Mouse (Mus musculus): ENCODE measurements around the gene Prrc2a. TPM values are rescaled to one million over a fixed set of nuclear protein-coding genes. Genes with fewer than 3 reads are reported as not detected.

The Prrc2a gene
- polyA plus RNA-seq, 1 experiment = 70.4 TPM

- no peak for TF ChIP-seq GATA1 (IDR thresholded peaks at IDR 0.05; ENCODE audit: low read length)
- no peak for TF ChIP-seq TAL1 (IDR thresholded peaks at IDR 0.05; ENCODE audit: low read length)
- no peak overlapping the region for H3K4me3 ChIP-seq (replicated peaks)
- H3K27me3 ChIP-seq (ENCODE audit: control insufficient read depth) = no peaks in the 10 kb centered on the region
- H3K9me3 ChIP-seq (ENCODE audit: control insufficient read depth, low read length) = no peaks in the 10 kb centered on the region
- H3K36me3 ChIP-seq (ENCODE audit: control insufficient read depth) = peaks cover 66% of the 10 kb centered on the region
- peaks cover 40% of the 10 kb centered on the region for H3K4me1 ChIP-seq (ENCODE audit: control insufficient read depth)
Measured at GRCm38 (mm10) chr17:35161421-35161820, 3.3 kb downstream of the Prrc2a start.

GRCm38 (mm10) chr17:35159638-35160037, 5.1 kb downstream of the Prrc2a start:
- H3K36me3 ChIP-seq (ENCODE audit: control insufficient read depth) = peaks cover 84% of the 10 kb centered on the region
- no peaks in the 10 kb centered on the region for H3K27me3 ChIP-seq (ENCODE audit: control insufficient read depth)
- peaks cover 25% of the 10 kb centered on the region for H3K4me1 ChIP-seq (ENCODE audit: control insufficient read depth)
- H3K9me3 ChIP-seq (ENCODE audit: control insufficient read depth, low read length) = no peaks in the 10 kb centered on the region
- H3K4me3 ChIP-seq (replicated peaks) = no peak overlapping the region
- TF ChIP-seq TAL1 (IDR thresholded peaks at IDR 0.05; ENCODE audit: low read length) (no peak), GATA1 (IDR thresholded peaks at IDR 0.05; ENCODE audit: low read length) (no peak)

DNA sequence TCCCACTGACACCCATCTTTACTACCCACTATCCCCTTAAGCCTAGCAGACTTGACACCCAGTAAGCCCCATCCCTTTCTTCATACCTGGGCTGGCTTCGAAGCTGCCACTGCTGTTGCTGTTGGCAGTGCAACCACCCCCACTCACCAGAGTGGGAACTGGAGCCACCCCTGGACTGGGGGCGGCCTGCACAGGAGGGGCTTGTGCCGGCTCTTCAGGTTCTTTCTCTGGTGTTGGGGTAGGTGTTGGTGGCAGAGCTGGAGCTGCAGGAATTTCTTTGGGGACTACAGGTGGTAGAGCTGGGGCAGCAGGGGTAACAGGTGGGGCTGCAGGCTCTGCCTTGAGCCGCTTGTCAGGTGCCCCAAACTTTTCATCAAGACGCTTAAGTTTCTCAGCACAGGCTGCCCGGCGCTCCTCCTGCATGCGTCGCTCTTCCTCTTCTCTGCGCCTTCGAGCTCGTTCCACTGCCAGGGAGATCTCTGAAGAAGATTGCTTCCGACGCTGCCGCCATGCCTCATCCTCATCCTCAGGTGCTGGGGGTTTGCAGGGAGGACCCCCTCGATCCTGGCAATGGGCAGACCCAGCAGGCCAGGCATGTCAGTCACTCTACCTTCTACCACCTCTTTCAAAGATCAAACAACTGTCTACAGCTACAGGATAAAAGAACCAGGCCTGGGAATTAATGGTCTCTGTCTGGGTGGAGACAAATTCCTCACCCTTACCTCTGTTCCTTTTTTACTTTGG, 5.7 kb downstream of the Prrc2a start:
- no peaks in the 10 kb centered on the region for H3K27me3 ChIP-seq (ENCODE audit: control insufficient read depth)
- TF ChIP-seq TAL1 (IDR thresholded peaks at IDR 0.05; ENCODE audit: low read length) (no peak), GATA1 (IDR thresholded peaks at IDR 0.05; ENCODE audit: low read length) (no peak)
- peaks cover 90% of the 10 kb centered on the region for H3K36me3 ChIP-seq (ENCODE audit: control insufficient read depth)
- H3K4me1 ChIP-seq (ENCODE audit: control insufficient read depth) = peaks cover 23% of the 10 kb centered on the region
- no peak overlapping the region for H3K4me3 ChIP-seq (replicated peaks)
- H3K9me3 ChIP-seq (ENCODE audit: control insufficient read depth, low read length) = no peaks in the 10 kb centered on the region

DNA sequence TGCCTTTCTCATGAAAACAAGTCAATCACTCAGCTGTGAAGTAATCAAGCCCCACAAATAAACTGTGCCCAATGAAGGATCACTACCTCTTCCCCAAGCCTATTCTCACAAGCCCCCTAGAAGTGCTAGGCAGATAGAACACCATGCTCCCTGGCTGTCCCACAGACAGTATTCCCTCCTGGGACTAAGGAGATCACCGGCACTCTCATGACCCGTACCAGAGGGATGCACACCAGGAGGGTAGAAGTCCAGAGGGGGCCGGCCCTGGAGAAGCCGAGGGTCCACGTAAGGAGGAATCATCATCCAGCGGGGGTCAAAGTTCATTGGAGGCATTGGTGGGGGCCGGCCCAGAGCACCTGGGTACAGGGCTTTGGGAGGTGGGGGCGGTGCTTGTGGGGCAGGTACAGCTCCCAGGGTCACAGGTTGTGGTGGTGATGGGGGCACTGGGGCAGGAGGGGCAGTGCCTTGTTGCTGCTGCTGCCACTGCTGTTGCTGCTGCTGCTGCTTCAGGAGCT, 7.0 kb downstream of the Prrc2a start:
- Histone ChIP-seq H3K4me1 (ENCODE audit: control insufficient read depth) (peaks cover 10% of the 10 kb centered on the region), H3K36me3 (ENCODE audit: control insufficient read depth) (peaks cover 100% of the 10 kb centered on the region), H3K27me3 (ENCODE audit: control insufficient read depth) (no peaks in the 10 kb centered on the region), H3K9me3 (ENCODE audit: control insufficient read depth, low read length) (no peaks in the 10 kb centered on the region), H3K4me3 (replicated peaks) (no peak overlapping the region)
- TF ChIP-seq GATA1 (IDR thresholded peaks at IDR 0.05; ENCODE audit: low read length) (no peak), TAL1 (IDR thresholded peaks at IDR 0.05; ENCODE audit: low read length) (no peak)

DNA sequence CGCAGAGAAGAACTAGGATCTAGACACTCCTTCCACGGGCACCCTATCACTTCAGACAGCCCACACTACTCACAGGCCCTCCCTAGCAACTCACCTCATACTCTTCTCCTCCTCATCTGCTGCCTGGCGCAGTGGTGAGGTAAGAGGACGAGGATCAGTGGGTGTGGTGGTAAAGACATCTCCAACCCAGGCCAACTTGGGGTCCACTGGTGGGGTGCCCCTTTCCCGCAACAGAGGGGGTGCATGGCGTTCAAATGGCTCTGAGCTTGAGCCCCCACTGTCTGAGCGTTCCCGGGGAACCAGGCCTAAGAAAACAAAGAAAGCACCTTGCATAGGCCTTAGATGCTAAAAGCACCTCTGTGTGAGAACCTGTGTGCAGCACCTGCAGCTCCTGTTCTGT, 7.4 kb downstream of the Prrc2a start:
- Histone ChIP-seq H3K27me3 (ENCODE audit: control insufficient read depth) (no peaks in the 10 kb centered on the region), H3K4me3 (replicated peaks) (no peak overlapping the region), H3K4me1 (ENCODE audit: control insufficient read depth) (peaks cover 8% of the 10 kb centered on the region), H3K36me3 (ENCODE audit: control insufficient read depth) (peaks cover 100% of the 10 kb centered on the region), H3K9me3 (ENCODE audit: control insufficient read depth, low read length) (no peaks in the 10 kb centered on the region)
- TF ChIP-seq GATA1 (IDR thresholded peaks at IDR 0.05; ENCODE audit: low read length) = no peak
- TF ChIP-seq TAL1 (IDR thresholded peaks at IDR 0.05; ENCODE audit: low read length) = no peak

GRCm38 (mm10) chr17:35156461-35157200, 8.1 kb downstream of the Prrc2a start:
- TF ChIP-seq GATA1 (IDR thresholded peaks at IDR 0.05; ENCODE audit: low read length) (no peak), TAL1 (IDR thresholded peaks at IDR 0.05; ENCODE audit: low read length) (no peak)
- no peak overlapping the region for H3K4me3 ChIP-seq (replicated peaks)
- peaks cover 6% of the 10 kb centered on the region for H3K4me1 ChIP-seq (ENCODE audit: control insufficient read depth)
- H3K9me3 ChIP-seq (ENCODE audit: control insufficient read depth, low read length) = no peaks in the 10 kb centered on the region
- H3K27me3 ChIP-seq (ENCODE audit: control insufficient read depth) = no peaks in the 10 kb centered on the region
- H3K36me3 ChIP-seq (ENCODE audit: control insufficient read depth) = peaks cover 100% of the 10 kb centered on the region

GRCm38 (mm10) chr17:35155451-35155850, 9.2 kb downstream of the Prrc2a start:
- Histone ChIP-seq H3K27me3 (ENCODE audit: control insufficient read depth) (no peaks in the 10 kb centered on the region), H3K4me1 (ENCODE audit: control insufficient read depth) (peaks cover 13% of the 10 kb centered on the region), H3K9me3 (ENCODE audit: control insufficient read depth, low read length) (no peaks in the 10 kb centered on the region), H3K36me3 (ENCODE audit: control insufficient read depth) (peaks cover 99% of the 10 kb centered on the region), H3K4me3 (replicated peaks) (no peak overlapping the region)
- TF ChIP-seq GATA1 (IDR thresholded peaks at IDR 0.05; ENCODE audit: low read length) = no peak
- TF ChIP-seq TAL1 (IDR thresholded peaks at IDR 0.05; ENCODE audit: low read length) = no peak

- Histone ChIP-seq H3K27me3 (ENCODE audit: control insufficient read depth) (no peaks in the 10 kb centered on the region), H3K9me3 (ENCODE audit: control insufficient read depth, low read length) (no peaks in the 10 kb centered on the region), H3K4me1 (ENCODE audit: control insufficient read depth) (peaks cover 18% of the 10 kb centered on the region), H3K4me3 (replicated peaks) (no peak overlapping the region), H3K36me3 (ENCODE audit: control insufficient read depth) (peaks cover 99% of the 10 kb centered on the region)
- TF ChIP-seq GATA1 (IDR thresholded peaks at IDR 0.05; ENCODE audit: low read length) (no peak), TAL1 (IDR thresholded peaks at IDR 0.05; ENCODE audit: low read length) (no peak)
Measured at GRCm38 (mm10) chr17:35154616-35155015, 10.1 kb downstream of the Prrc2a start.

GRCm38 (mm10) chr17:35153931-35154330, 10.8 kb downstream of the Prrc2a start:
- no peak for TF ChIP-seq TAL1 (IDR thresholded peaks at IDR 0.05; ENCODE audit: low read length)
- TF ChIP-seq GATA1 (IDR thresholded peaks at IDR 0.05; ENCODE audit: low read length) = no peak
- no peak overlapping the region for H3K4me3 ChIP-seq (replicated peaks)
- H3K4me1 ChIP-seq (ENCODE audit: control insufficient read depth) = peaks cover 18% of the 10 kb centered on the region
- H3K36me3 ChIP-seq (ENCODE audit: control insufficient read depth) = peaks cover 99% of the 10 kb centered on the region
- H3K27me3 ChIP-seq (ENCODE audit: control insufficient read depth) = no peaks in the 10 kb centered on the region
- H3K9me3 ChIP-seq (ENCODE audit: control insufficient read depth, low read length) = no peaks in the 10 kb centered on the region

All from erythroblast, embryonic 14.5 days (primary cell).